Mouse (Mus musculus) telencephalon, adult 2 months (tissue): ENCODE data around the gene Pakap.
A peak's percentile ranks its signal among the peaks of the same experiment; 100 is the strongest.

Experiments
- DNase-seq: peaks from one replicate; pipeline ENCODE4 v3.0.0-alpha.2; 2011; ENCODE audit warnings: low read depth, low spot score

Pakap gene

DNA sequence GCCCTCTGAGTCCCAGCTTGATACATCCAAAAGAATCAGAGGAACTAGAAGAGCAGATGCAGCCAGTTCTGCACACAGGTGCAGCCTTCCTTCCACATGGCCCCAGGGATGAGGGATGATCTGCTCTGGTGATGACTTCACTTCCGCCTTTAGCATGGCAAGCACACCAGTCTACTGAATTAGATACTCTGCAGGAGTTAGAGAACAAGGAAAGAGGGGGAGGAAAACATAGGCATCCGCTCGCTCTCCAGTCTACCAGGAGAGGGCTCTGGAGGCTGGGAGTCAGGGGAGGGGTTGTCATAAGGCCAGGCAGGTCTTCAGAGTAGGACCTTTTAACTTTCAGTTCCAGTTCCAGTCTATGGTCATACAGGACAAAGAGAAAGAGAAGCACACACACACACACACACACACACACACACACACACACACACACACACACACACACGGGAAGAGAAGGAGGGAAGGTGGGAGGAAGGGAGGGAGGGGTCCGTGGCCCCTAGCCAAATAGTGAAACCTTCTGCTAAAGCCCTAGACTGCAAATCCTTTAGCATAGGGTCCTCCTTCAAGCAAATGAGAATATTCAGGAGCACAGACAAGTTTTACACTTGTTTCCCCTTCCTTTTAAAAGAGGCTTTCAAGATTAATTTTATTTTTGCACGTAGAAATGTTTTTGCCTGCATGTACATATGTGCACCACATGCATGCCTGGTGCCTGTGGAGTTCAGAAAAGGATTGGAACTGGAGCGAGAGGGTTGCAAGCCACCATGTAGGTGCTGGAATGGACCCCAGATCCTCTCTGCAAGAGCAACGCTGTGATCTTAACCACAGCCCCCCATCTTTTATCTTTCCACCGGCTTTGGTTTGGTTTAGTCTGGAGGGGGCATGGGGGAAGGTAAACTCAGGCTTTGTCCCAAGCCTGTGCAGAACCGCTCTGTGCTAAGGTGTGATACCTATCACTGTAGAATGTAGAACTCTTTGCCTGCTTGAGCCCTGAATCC is 346.5 kb downstream of the Pakap start:
- DNase-seq: no peak

- DNase-seq: no peak
Measured at GRCm38 (mm10) chr4:57915216-57915965, 347.4 kb downstream of the Pakap start.

- no peak for DNase-seq
Measured at GRCm38 (mm10) chr4:57916201-57916661, 348.3 kb downstream of the Pakap start, which contains the start of gene D630039A03Rik. Gene D630039A03Rik (minus strand): TSS chr4:57916297.

GRCm38 (mm10) chr4:57916711-57917110 is 348.7 kb downstream of the Pakap start:
- DNase-seq: no peak

- no peak for DNase-seq
Measured at GRCm38 (mm10) chr4:57919494-57920423, 351.8 kb downstream of the Pakap start.

GRCm38 (mm10) chr4:57920522-57920921 is 352.5 kb downstream of the Pakap start:
- no peak for DNase-seq

DNA sequence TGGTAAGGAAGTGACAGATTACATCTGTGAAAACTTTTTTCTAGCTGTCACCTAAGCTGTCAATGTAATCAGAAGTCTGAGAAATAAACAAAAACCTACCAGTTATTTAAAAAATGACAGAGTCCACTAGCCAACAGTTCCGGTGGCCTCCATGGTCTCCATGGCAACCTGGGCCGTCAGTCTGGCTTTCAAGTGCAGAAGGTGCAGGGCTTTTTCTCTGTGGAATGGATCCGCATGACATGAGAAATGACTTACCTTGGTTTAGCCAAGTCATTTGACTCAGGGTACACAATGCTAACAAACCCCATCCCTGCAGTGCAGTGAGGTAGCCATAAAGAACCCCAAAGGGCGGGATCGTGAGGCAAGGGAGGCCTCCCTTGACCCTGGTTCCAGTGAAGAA is 354.2 kb downstream of the Pakap start:
- no peak for DNase-seq

- DNase-seq: no peak
Measured at GRCm38 (mm10) chr4:57924556-57925071, 356.6 kb downstream of the Pakap start.

- DNase-seq: peak; percentile 21
Measured at GRCm38 (mm10) chr4:57927464-57928205, 359.7 kb downstream of the Pakap start.

DNA sequence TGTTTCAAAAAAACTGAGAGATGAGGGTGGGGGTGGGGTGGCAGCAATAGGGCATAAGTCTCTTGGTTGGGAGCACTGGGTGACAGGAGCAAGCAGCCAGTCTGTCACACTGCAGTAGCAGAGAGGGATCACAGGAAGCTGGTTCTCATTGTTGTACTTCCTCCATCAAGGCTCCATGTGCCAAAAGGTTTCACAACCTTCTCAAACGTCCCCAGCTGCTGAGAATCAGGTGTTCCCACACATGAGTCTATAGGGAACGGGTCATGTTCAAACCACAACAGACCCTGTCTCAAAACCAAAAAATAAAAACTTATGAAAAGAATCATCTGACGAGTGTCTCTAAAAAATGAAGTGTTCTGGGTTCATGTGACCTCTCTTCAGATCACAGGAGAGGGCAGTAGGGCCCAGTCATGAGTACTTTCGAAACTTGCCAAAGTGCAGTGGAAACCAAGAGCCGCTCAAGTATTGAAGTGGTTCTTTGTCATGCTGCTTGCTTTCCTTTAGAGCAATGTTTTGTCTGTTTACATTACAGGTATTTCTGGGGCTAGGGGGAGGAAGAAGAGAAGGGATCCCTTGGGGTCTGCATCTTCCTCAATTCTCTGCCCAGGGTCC is 362.7 kb downstream of the Pakap start:
- DNase-seq: no peak

GRCm38 (mm10) chr4:57934181-57934580 is 366.2 kb downstream of the Pakap start:
- no peak for DNase-seq

DNA sequence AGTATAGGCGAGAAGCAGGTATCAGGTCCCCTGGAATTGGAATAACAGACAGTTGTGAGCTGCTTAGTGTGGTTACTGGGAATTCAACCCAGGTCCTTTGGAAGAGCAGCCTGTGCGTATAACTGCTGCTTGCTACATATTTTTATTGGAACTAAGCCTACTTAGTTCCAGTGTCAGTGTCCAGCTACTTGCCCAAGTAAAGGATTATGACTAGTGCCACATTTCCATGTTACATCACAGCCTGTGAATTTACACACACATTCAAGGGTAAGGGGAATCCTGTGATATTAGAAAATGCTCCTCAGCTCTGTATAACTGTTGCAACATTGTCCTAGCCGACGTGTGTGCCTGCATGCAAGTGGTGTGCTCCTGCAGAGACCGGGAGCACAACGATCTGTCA is 369.3 kb downstream of the Pakap start:
- no peak for DNase-seq

GRCm38 (mm10) chr4:57940631-57941030 is 372.7 kb downstream of the Pakap start:
- no peak for DNase-seq

DNA sequence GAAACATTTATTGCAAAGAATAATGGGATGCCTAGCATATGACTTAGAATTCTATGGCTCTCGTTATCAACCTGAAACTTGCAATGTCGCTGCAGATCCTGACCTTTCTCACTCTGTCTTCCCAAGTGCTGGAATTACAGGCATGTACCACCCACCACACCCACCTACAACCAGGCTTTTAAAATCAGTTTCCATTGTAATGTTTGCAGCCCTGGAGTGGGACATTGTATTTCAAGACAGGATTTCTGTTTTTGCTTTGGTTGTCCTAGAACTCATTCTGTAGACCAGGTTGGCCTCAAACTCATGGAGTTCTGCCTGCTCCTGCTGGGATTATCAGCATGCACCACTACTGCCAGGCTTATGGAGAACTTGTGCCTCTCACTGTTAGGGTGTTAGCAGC is 374.9 kb downstream of the Pakap start:
- DNase-seq: no peak
